Mouse (Mus musculus): Measurements from ENCODE around the gene Tut7. TPM values are rescaled to one million over a fixed set of nuclear protein-coding genes. Genes with fewer than 3 reads are reported as not detected.

Tut7 gene
- polyA plus RNA-seq, 2 experiments: 40.3 to 45.3 TPM

DNA sequence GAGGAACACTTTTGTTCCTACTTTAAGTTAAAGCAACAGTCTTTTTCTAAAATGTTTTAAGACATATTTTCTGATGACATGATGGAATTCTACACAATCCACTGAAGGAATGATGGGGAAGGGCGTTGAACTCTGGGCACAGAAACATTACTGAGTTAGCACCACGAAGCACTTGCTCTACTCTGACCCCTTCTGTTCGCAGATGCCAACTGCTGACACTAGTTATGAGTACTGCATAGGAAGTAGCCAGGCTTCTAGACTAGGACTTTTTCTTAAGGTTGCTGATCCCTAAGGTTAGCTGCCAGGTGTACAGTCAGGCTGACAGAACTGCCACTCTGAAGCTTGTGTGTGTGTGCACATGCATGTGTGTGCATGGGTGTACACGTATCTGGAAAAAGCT, 43.7 kb downstream of the Tut7 start:
- ATAC-seq (ENCODE audit: insufficient read depth) (no peak; the same call in 1 of the 2 replicates), DNase-seq (ENCODE audit: low read depth in 3 of 3, low spot score in 3 of 3) (no peak)
- Histone ChIP-seq H3K36me3 (replicated peaks; ENCODE audit: control insufficient read depth, insufficient read depth, low read depth) (peaks cover 96% of the 10 kb centered on the region), H3K4me1 (replicated peaks; ENCODE audit: control insufficient read depth in 2 of 2, insufficient read depth in 2 of 2, low read length in 1 of 2) (no peaks in the 10 kb centered on the region; a peak in 2 of 4 replicates), H3K4me2 (ENCODE audit: low read depth) (no peak overlapping the region), H3K4me3 (ENCODE audit: insufficient read depth in 1 of 2, low read depth in 2 of 2, low read length in 2 of 2) (no peak overlapping the region), H3K9ac (replicated peaks) (no peak overlapping the region), H3K27ac (no peak overlapping the region), H3K27me3 (ENCODE audit: control insufficient read depth, insufficient read depth, low read length) (no peaks in the 10 kb centered on the region), H3K9me3 (ENCODE audit: control insufficient read depth, low read length) (no peaks in the 10 kb centered on the region)
- WGBS (ENCODE audit: insufficient replicate concordance): 74% methylated on average over 4 of the region's 4 CpGs
- TF ChIP-seq CTCF (IDR thresholded peaks at IDR 0.05; ENCODE audit: low read depth) (peak; percentile 67), EP300 (IDR thresholded peaks at IDR 0.05; ENCODE audit: low read depth) (no peak)

- DNase-seq (ENCODE audit: low read depth in 3 of 3, low spot score in 3 of 3) (no peak), ATAC-seq (ENCODE audit: insufficient read depth) (no peak)
- H3K4me2 ChIP-seq (ENCODE audit: low read depth): no peak overlapping the region
- no peaks in the 10 kb centered on the region for H3K9me3 ChIP-seq (ENCODE audit: control insufficient read depth, low read length)
- H3K27me3 ChIP-seq (ENCODE audit: control insufficient read depth, insufficient read depth, low read length): no peaks in the 10 kb centered on the region
- H3K9ac ChIP-seq (replicated peaks): no peak overlapping the region
- H3K4me3 ChIP-seq (ENCODE audit: insufficient read depth in 1 of 2, low read depth in 2 of 2, low read length in 2 of 2): no peak overlapping the region
- TF ChIP-seq EP300 (IDR thresholded peaks at IDR 0.05; ENCODE audit: low read depth) (no peak), CTCF (IDR thresholded peaks at IDR 0.05; ENCODE audit: low read depth) (no peak)
- WGBS (ENCODE audit: insufficient replicate concordance): 72% methylated on average over 3 of the region's 3 CpGs
- H3K27ac ChIP-seq: no peak overlapping the region
- H3K36me3 ChIP-seq (replicated peaks; ENCODE audit: control insufficient read depth, insufficient read depth, low read depth): peaks cover 86% of the 10 kb centered on the region
- H3K4me1 ChIP-seq (replicated peaks; ENCODE audit: control insufficient read depth in 2 of 2, insufficient read depth in 2 of 2, low read length in 1 of 2): peaks cover 21 to 26% of the 10 kb centered on the region in 2 experiments
Measured at GRCm38 (mm10) chr13:59775168-59775567, 47.8 kb downstream of the Tut7 start.

- Histone ChIP-seq H3K36me3 (replicated peaks; ENCODE audit: control insufficient read depth, insufficient read depth, low read depth) (peaks cover 66% of the 10 kb centered on the region), H3K9ac (replicated peaks) (peak overlapping the region; percentile 85), H3K4me1 (replicated peaks; ENCODE audit: control insufficient read depth in 2 of 2, insufficient read depth in 2 of 2, low read length in 1 of 2) (peaks cover 34 to 44% of the 10 kb centered on the region in 2 experiments), H3K9me3 (ENCODE audit: control insufficient read depth, low read length) (no peaks in the 10 kb centered on the region), H3K27me3 (ENCODE audit: control insufficient read depth, insufficient read depth, low read length) (no peaks in the 10 kb centered on the region), H3K27ac (peak overlapping the region; percentile 96), H3K4me3 (ENCODE audit: insufficient read depth in 1 of 2, low read depth in 2 of 2, low read length in 2 of 2) (peak overlapping the region; percentile 25 to 98; a peak in 3 of 4 replicates), H3K4me2 (ENCODE audit: low read depth) (peak overlapping the region; percentile 74)
- ATAC-seq (ENCODE audit: insufficient read depth) (peak; percentile 37), DNase-seq (ENCODE audit: low read depth in 3 of 3, low spot score in 3 of 3) (peak; percentile 76 to 83 (median 77))
- 6% methylated on average over 9 of the region's 9 CpGs for WGBS (ENCODE audit: insufficient replicate concordance)
- TF ChIP-seq EP300 (IDR thresholded peaks at IDR 0.05; ENCODE audit: low read depth) (peak; percentile 61), CTCF (IDR thresholded peaks at IDR 0.05; ENCODE audit: low read depth) (0 out of 2 replicates have a peak, but pooled peaks have one; percentile 21)
Measured at GRCm38 (mm10) chr13:59771257-59771656, 51.7 kb downstream of the Tut7 start.

- Histone ChIP-seq H3K27ac (peak overlapping the region; percentile 96), H3K27me3 (ENCODE audit: control insufficient read depth, insufficient read depth, low read length) (no peaks in the 10 kb centered on the region), H3K36me3 (replicated peaks; ENCODE audit: control insufficient read depth, insufficient read depth, low read depth) (peaks cover 65% of the 10 kb centered on the region), H3K9ac (replicated peaks) (peak overlapping the region; percentile 85), H3K4me3 (ENCODE audit: insufficient read depth in 1 of 2, low read depth in 2 of 2, low read length in 2 of 2) (peak overlapping the region; percentile 39 to 98), H3K4me2 (ENCODE audit: low read depth) (peak overlapping the region; percentile 74), H3K9me3 (ENCODE audit: control insufficient read depth, low read length) (no peaks in the 10 kb centered on the region), H3K4me1 (replicated peaks; ENCODE audit: control insufficient read depth in 2 of 2, insufficient read depth in 2 of 2, low read length in 1 of 2) (peaks cover 37 to 48% of the 10 kb centered on the region in 2 experiments)
- DNase-seq (ENCODE audit: low read depth in 3 of 3, low spot score in 3 of 3): peak in 2 of 3 experiments; percentile 57
- WGBS (ENCODE audit: insufficient replicate concordance): 8% methylated on average over 9 of the region's 9 CpGs
- TF ChIP-seq CTCF (IDR thresholded peaks at IDR 0.05; ENCODE audit: low read depth): no peak
- TF ChIP-seq EP300 (IDR thresholded peaks at IDR 0.05; ENCODE audit: low read depth): no peak
- no peak for ATAC-seq (ENCODE audit: insufficient read depth)
Measured at GRCm38 (mm10) chr13:59770847-59771246, 52.1 kb downstream of the Tut7 start.

GRCm38 (mm10) chr13:59770164-59770562, 52.8 kb downstream of the Tut7 start:
- Histone ChIP-seq H3K4me1 (replicated peaks; ENCODE audit: control insufficient read depth in 2 of 2, insufficient read depth in 2 of 2, low read length in 1 of 2) (peaks cover 41 to 51% of the 10 kb centered on the region in 2 experiments), H3K9me3 (ENCODE audit: control insufficient read depth, low read length) (no peaks in the 10 kb centered on the region), H3K4me3 (ENCODE audit: insufficient read depth in 1 of 2, low read depth in 2 of 2, low read length in 2 of 2) (peak overlapping the region; percentile 76 to 98), H3K9ac (replicated peaks) (peak overlapping the region; percentile 85), H3K27ac (peak overlapping the region; percentile 96), H3K36me3 (replicated peaks; ENCODE audit: control insufficient read depth, insufficient read depth, low read depth) (peaks cover 62% of the 10 kb centered on the region), H3K4me2 (ENCODE audit: low read depth) (peak overlapping the region; percentile 74), H3K27me3 (ENCODE audit: control insufficient read depth, insufficient read depth, low read length) (no peaks in the 10 kb centered on the region)
- TF ChIP-seq CTCF (IDR thresholded peaks at IDR 0.05; ENCODE audit: low read depth): peak; percentile 78
- TF ChIP-seq EP300 (IDR thresholded peaks at IDR 0.05; ENCODE audit: low read depth): peak; percentile 93
- WGBS (ENCODE audit: insufficient replicate concordance): under 1% methylated on average over 28 of the region's 28 CpGs
- DNase-seq (ENCODE audit: low read depth in 3 of 3, low spot score in 3 of 3) (peak; percentile 96 to 97 (median 96)), ATAC-seq (ENCODE audit: insufficient read depth) (peak; percentile 85)

Data from liver, embryonic 14.5 days (tissue).